Mouse (Mus musculus) C2C12 (cell line): Measurements from ENCODE around the gene Ush2a. TPM values are rescaled to one million over a fixed set of nuclear protein-coding genes. Genes with fewer than 3 reads are reported as not detected.

Experiments used
- H3K27me3 ChIP-seq: one replicate; pipeline ENCODE4 v1.6.1; 2011; ENCODE audit not compliant: control insufficient read depth, insufficient read depth, insufficient read length
- H3K36me3 ChIP-seq: one replicate; pipeline ENCODE4 v1.6.1; 2011; ENCODE audit not compliant: control insufficient read depth, insufficient read depth
- H3K4me3 ChIP-seq: one replicate; pipeline ENCODE4 v1.5.1; 2011; ENCODE audit warnings: mild to moderate bottlenecking, control low read depth; ENCODE audit not compliant: poor library complexity, insufficient read depth, severe bottlenecking
- H3K79me2 ChIP-seq: one replicate; pipeline ENCODE4 v1.6.1; 2011; ENCODE audit not compliant: control insufficient read depth, insufficient read depth
- H3K79me3 ChIP-seq: one replicate; pipeline ENCODE4 v1.6.1; 2011; ENCODE audit warnings: low read depth, control low read depth
- H3ac ChIP-seq: one replicate; pipeline ENCODE3; 2011; ENCODE audit warnings: low read depth; ENCODE audit not compliant: control insufficient read depth, insufficient read length
- CEBPB ChIP-seq: IDR thresholded peaks from one replicate; pipeline ENCODE4 v1.6.1; 2011; ENCODE audit warnings: low read depth, mild to moderate bottlenecking, control low read depth, moderate library complexity
- CTCF ChIP-seq: IDR thresholded peaks from one replicate; pipeline ENCODE4 v1.5.1; 2011; ENCODE audit not compliant: control insufficient read depth, insufficient read depth, insufficient read length
- FOSL1 ChIP-seq: IDR thresholded peaks from one replicate; pipeline ENCODE4 v1.8.0; 2011; ENCODE audit warnings: mild to moderate bottlenecking, low read length; ENCODE audit not compliant: poor library complexity, insufficient read depth, severe bottlenecking
- MAX ChIP-seq: IDR thresholded peaks from one replicate; pipeline ENCODE4 v1.6.1; 2011; ENCODE audit warnings: mild to moderate bottlenecking, control low read depth
- MYOD1 ChIP-seq: IDR thresholded peaks from one replicate; pipeline ENCODE4 v1.6.1; 2011; ENCODE audit warnings: low read depth; ENCODE audit not compliant: control insufficient read depth, insufficient read length
- MYOG ChIP-seq: IDR thresholded peaks from one replicate; pipeline ENCODE4 v1.6.1; 2011; ENCODE audit not compliant: control insufficient read depth, insufficient read length; ENCODE audit errors: extremely low read depth
- USF1 ChIP-seq: IDR thresholded peaks from one replicate; pipeline ENCODE4 v1.6.1; 2011; ENCODE audit warnings: low read depth, mild to moderate bottlenecking, control low read depth, moderate library complexity
- polyA plus RNA-seq: library from polyadenylated mRNA; unstranded; fragments of >200 nt; fragmentation: generic; extraction: Trizol; gene quantifications from one replicate; pipeline ENCODE4 v1.2.1, GENCODE M21; 2012; ENCODE audit warnings: missing spikeins

Ush2a gene
- polyA plus RNA-seq, 1 experiment: not detected

DNA sequence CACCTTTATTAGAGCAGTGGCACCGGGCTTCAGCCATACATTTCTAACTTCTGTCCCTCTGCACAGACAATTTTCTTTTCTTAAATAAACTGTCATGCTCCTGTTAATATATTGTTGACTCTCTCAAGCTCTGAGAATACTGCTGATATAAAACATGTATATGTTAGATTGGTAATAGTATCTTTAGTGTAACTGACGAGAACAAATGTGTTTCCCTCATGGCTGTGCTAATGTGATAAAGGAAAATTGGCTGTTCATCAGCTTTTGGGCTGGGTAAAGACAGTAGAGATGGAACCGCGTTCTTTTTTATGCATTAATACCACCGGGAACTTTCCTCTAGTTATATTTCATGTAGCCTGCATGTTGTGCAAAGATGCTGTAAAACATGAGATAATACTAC, 54.8 kb downstream of the Ush2a start:
- H3K36me3 ChIP-seq: no peaks in the 10 kb centered on the region
- H3K4me3 ChIP-seq: no peak overlapping the region
- no peaks in the 10 kb centered on the region for H3K79me2 ChIP-seq
- no peak overlapping the region for H3ac ChIP-seq
- H3K27me3 ChIP-seq: no peaks in the 10 kb centered on the region
- no peaks in the 10 kb centered on the region for H3K79me3 ChIP-seq
- TF ChIP-seq MYOD1: no peak
- TF ChIP-seq FOSL1: no peak
- no peak for TF ChIP-seq CTCF
- TF ChIP-seq USF1: no peak
- no peak for TF ChIP-seq MYOG
- no peak for TF ChIP-seq CEBPB
- TF ChIP-seq MAX: no peak

- Histone ChIP-seq H3ac (no peak overlapping the region), H3K79me2 (no peaks in the 10 kb centered on the region), H3K27me3 (no peaks in the 10 kb centered on the region), H3K36me3 (no peaks in the 10 kb centered on the region), H3K79me3 (no peaks in the 10 kb centered on the region), H3K4me3 (no peak overlapping the region)
- TF ChIP-seq CEBPB (no peak), MAX (no peak), FOSL1 (no peak), MYOG (no peak), USF1 (no peak), MYOD1 (no peak), CTCF (no peak)
Measured at GRCm38 (mm10) chr1:188320204-188320603, 58.4 kb downstream of the Ush2a start.

GRCm38 (mm10) chr1:188321534-188321933, 59.7 kb downstream of the Ush2a start:
- H3K27me3 ChIP-seq: no peaks in the 10 kb centered on the region
- no peaks in the 10 kb centered on the region for H3K79me2 ChIP-seq
- H3K4me3 ChIP-seq: no peak overlapping the region
- no peaks in the 10 kb centered on the region for H3K36me3 ChIP-seq
- TF ChIP-seq CTCF: peak; percentile 13
- no peak for TF ChIP-seq FOSL1
- H3ac ChIP-seq: no peak overlapping the region
- H3K79me3 ChIP-seq: no peaks in the 10 kb centered on the region

GRCm38 (mm10) chr1:188330406-188330805, 68.6 kb downstream of the Ush2a start:
- no peaks in the 10 kb centered on the region for H3K27me3 ChIP-seq
- TF ChIP-seq MYOG (no peak), MAX (no peak), FOSL1 (no peak), MYOD1 (no peak), USF1 (no peak), CEBPB (peak; percentile 25)
- no peak overlapping the region for H3ac ChIP-seq
- H3K79me3 ChIP-seq: no peaks in the 10 kb centered on the region
- no peak overlapping the region for H3K4me3 ChIP-seq
- H3K79me2 ChIP-seq: no peaks in the 10 kb centered on the region
- H3K36me3 ChIP-seq: no peaks in the 10 kb centered on the region

DNA sequence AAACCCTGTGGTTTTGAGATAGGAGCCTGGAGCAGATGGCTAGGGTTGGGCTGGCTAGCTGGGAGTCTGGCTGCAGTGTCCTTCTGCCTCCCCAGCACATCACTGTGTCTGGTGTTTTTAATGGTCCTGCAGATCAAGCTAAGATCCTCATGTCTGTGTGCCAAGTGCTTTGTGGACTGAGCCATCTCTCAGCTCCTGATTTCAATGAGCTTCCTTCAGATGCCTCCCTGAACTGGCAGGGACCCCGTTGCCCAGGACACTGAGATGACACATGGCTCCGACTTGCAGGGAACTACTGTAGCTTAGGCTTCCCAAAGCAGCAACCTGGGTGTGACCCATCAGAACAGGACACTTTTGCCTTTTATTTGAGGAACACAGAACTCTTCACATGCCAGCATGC, 72.1 kb downstream of the Ush2a start:
- Histone ChIP-seq H3K4me3 (no peak overlapping the region), H3K79me2 (no peaks in the 10 kb centered on the region), H3K36me3 (no peaks in the 10 kb centered on the region), H3K79me3 (no peaks in the 10 kb centered on the region), H3ac (no peak overlapping the region), H3K27me3 (no peaks in the 10 kb centered on the region)
- TF ChIP-seq USF1 (no peak), CTCF (no peak), MAX (no peak), FOSL1 (no peak), MYOG (no peak), CEBPB (no peak), MYOD1 (no peak)

GRCm38 (mm10) chr1:188347762-188348161, 85.9 kb downstream of the Ush2a start:
- no peaks in the 10 kb centered on the region for H3K79me3 ChIP-seq
- no peaks in the 10 kb centered on the region for H3K79me2 ChIP-seq

GRCm38 (mm10) chr1:188354726-188355125, 92.9 kb downstream of the Ush2a start:
- Histone ChIP-seq H3K4me3 (no peak overlapping the region), H3K79me2 (no peaks in the 10 kb centered on the region), H3K79me3 (no peaks in the 10 kb centered on the region), H3ac (no peak overlapping the region), H3K27me3 (no peaks in the 10 kb centered on the region), H3K36me3 (no peaks in the 10 kb centered on the region)
- TF ChIP-seq USF1: no peak
- TF ChIP-seq MYOD1: no peak
- no peak for TF ChIP-seq CEBPB
- TF ChIP-seq MAX: no peak
- no peak for TF ChIP-seq FOSL1
- no peak for TF ChIP-seq CTCF
- TF ChIP-seq MYOG: no peak

More at GRCm38 (mm10) chr1:188347762-188348161, 85.9 kb downstream of the Ush2a start:
- no peak overlapping the region for H3K4me3 ChIP-seq
- H3ac ChIP-seq: no peak overlapping the region
- no peaks in the 10 kb centered on the region for H3K36me3 ChIP-seq
- TF ChIP-seq MYOD1: no peak
- TF ChIP-seq CTCF: no peak
- TF ChIP-seq FOSL1: no peak
- TF ChIP-seq MYOG: no peak
- no peaks in the 10 kb centered on the region for H3K27me3 ChIP-seq
